14 mouse cellular contexts compared by ENCODE assay signal in the genomic region with DNA sequence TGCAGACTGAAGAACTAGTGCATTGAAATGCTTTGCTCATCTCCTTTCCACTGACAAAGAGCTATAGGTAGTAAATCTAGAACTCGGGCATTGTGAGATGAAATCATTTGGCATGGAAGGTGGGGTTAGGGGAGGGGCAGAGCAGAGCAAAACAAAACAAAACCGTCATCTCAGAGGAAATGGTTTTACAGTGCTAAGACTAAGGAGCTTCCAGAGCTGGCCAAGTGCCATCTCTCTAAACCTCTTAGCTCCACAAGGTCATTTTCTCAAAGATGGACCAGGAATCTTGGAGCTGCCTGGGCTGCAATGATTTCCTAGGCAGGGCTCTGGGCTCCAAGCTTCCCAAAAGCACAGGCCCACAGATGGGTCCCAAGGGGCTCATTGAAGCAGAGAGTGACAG. TPM values are rescaled to one million over a fixed set of nuclear protein-coding genes. Genes with fewer than 3 reads are reported as not detected.
DNase-seq lines count a peak whose midpoint lies in the region.
"Had no signal": no experiment of that assay in that cellular context is flagged by ENCODE, and none has a peak within 500 bp of the region (broad histone marks: within the 10 kb centered on the region; RNA-seq: fewer than 3 reads in every experiment).

No protein-coding gene starts in this region.

- peak; percentile 29 for DNase-seq in kidney, adult 9 months
- no peak for DNase-seq in kidney, adult 11 months
- DNase-seq in retina, adult 2 months (ENCODE audit: low read depth, low spot score): peak; percentile 29
- no peak for DNase-seq in retina, embryonic 14.5 days (ENCODE audit: low spot score)
- DNase-seq in T-cell, adult 2 months (ENCODE audit: low spot score): peak; percentile 61
- peak; percentile 53 for DNase-seq in retina, postnatal 1 day
- DNase-seq in layer of hippocampus, postnatal 14 days (ENCODE audit: low spot score in 2 of 2): no peak
- DNase-seq in urinary bladder, adult 18-20 months (ENCODE audit: low spot score in 2 of 2): no peak
- DNase-seq: adrenal gland, adult 2 months; cerebellum, postnatal 14 days; liver; lung, adult 2 months had no signal

RNA-seq across cellular contexts. Expression of gene Galnt9, which starts 53.3 kb away (rescaled TPM):
- total RNA-seq in layer of hippocampus, postnatal 14 days (2021): 100 to 1,000 TPM in 1 of 2 experiments, 10 to 100 TPM in 1; 95.1 to 106 TPM
- total RNA-seq: CH12.LX; granulocyte monocyte progenitor cell, adult 5-6 weeks had no signal

RNA-seq across cellular contexts. Expression of gene Noc4l, which starts 55.7 kb away (rescaled TPM):
- total RNA-seq in layer of hippocampus, postnatal 14 days (2021): 10 to 100 TPM; 27.4 to 30.7 TPM

RNA-seq across cellular contexts. Expression of gene Ddx51, which starts 55.7 kb away (rescaled TPM):
- total RNA-seq in layer of hippocampus, postnatal 14 days (2021): 10 to 100 TPM; 21.7 to 24.2 TPM

Comparison
In these comparisons a context has a peak if more than half of its experiments do, and no peak if none do; other contexts are left out.
1. DNase-seq: peak in kidney, adult 9 months (single experiment), retina, adult 2 months (single experiment), T-cell, adult 2 months (single experiment) and retina, postnatal 1 day (single experiment); none in kidney, adult 11 months (single experiment), retina, embryonic 14.5 days (single experiment), layer of hippocampus, postnatal 14 days (0 of 2) and urinary bladder, adult 18-20 months (0 of 2).